Mouse (Mus musculus) G1E-ER4 (cell line): ENCODE results near the gene Sprn. TPM values are rescaled to one million over a fixed set of nuclear protein-coding genes. Genes with fewer than 3 reads are reported as not detected.

ENCODE experiments used
- GATA1 ChIP-seq: IDR thresholded peaks from one replicate; pipeline ENCODE4 v1.8.0; 2012; ENCODE audit warnings: low read length, inconsistent platforms
- polyA plus RNA-seq: library from polyadenylated mRNA; stranded (reverse); fragments of >175 nt; gene quantifications from 2 replicates; pipeline ENCODE4 v1.2.3, GENCODE M21; 2012

Sprn gene
- polyA plus RNA-seq, 1 experiment = not detected

- no peak for TF ChIP-seq GATA1
These were observed 13.3 kb upstream of the Sprn start for GRCm38 (mm10) chr7:140167950-140168349.

GRCm38 (mm10) chr7:140164664-140165063 is 10.0 kb upstream of the Sprn start, which contains the start of gene Olfr522:
Olfr522 (minus strand) TSS chr7:140164764.
- TF ChIP-seq GATA1 = no peak

- TF ChIP-seq GATA1 = no peak
These were observed 5.7 kb upstream of the Sprn start for GRCm38 (mm10) chr7:140160363-140160762.

GRCm38 (mm10) chr7:140153829-140154217 is 854 bp downstream of the Sprn start:
- no peak for TF ChIP-seq GATA1

GRCm38 (mm10) chr7:140153383-140153782 is 1.3 kb downstream of the Sprn start:
- no peak for TF ChIP-seq GATA1

- TF ChIP-seq GATA1 = no peak
These were observed 10.1 kb downstream of the Sprn start for GRCm38 (mm10) chr7:140144550-140144949.

GRCm38 (mm10) chr7:140141350-140141749 is 13.3 kb downstream of the Sprn start:
- no peak for TF ChIP-seq GATA1

- no peak for TF ChIP-seq GATA1
These were observed 16.7 kb downstream of the Sprn start for GRCm38 (mm10) chr7:140138021-140138310.

GRCm38 (mm10) chr7:140137135-140138020 is 17.3 kb downstream of the Sprn start, which contains the start of gene Mtg1:
Mtg1 (plus strand) TSS chr7:140137564.
- TF ChIP-seq GATA1 = no peak

GRCm38 (mm10) chr7:140135106-140135770 is 19.4 kb downstream of the Sprn start:
- TF ChIP-seq GATA1 = no peak

GRCm38 (mm10) chr7:140134033-140134432 is 20.6 kb downstream of the Sprn start:
- peak; percentile 33 for TF ChIP-seq GATA1

GRCm38 (mm10) chr7:140127911-140128310 is 26.8 kb downstream of the Sprn start:
- no peak for TF ChIP-seq GATA1

- no peak for TF ChIP-seq GATA1
These were observed 27.7 kb downstream of the Sprn start for GRCm38 (mm10) chr7:140126934-140127333.

GRCm38 (mm10) chr7:140126022-140126350 is 28.7 kb downstream of the Sprn start:
- no peak for TF ChIP-seq GATA1

GRCm38 (mm10) chr7:140125278-140126021 is 29.2 kb downstream of the Sprn start:
- no peak for TF ChIP-seq GATA1

GRCm38 (mm10) chr7:140124382-140124781 is 30.3 kb downstream of the Sprn start:
- no peak for TF ChIP-seq GATA1

GRCm38 (mm10) chr7:140122765-140123164 is 31.9 kb downstream of the Sprn start:
- no peak for TF ChIP-seq GATA1
